Mouse (Mus musculus) midbrain, postnatal 0 days (tissue): ENCODE data around the gene Hif3a. TPM values are rescaled to one million over a fixed set of nuclear protein-coding genes. Genes with fewer than 3 reads are reported as not detected.

Source experiments
- ATAC-seq: fragments of 200-750 bp; cut with Nextera tagmentation; 2 replicates; pipeline ENCODE4 v1.8.0; 2017; ENCODE audit warnings: moderate number of reproducible peaks, mild to moderate bottlenecking, moderate TSS enrichment, moderate library complexity; ENCODE audit not compliant: low FRiP score
- DNase-seq: peaks from one replicate; pipeline ENCODE4 v3.0.0-alpha.2; 2015; ENCODE audit warnings: low spot score
- H3K27ac ChIP-seq: fragments of 300-500 bp; sonication (generic); 2 replicates; pipeline ENCODE4 v1.5.1; 2014; ENCODE audit warnings: low read depth, mild to moderate bottlenecking, low read length, mixed read lengths
- H3K27me3 ChIP-seq: fragments of 300-500 bp; sonication (generic); 2 replicates; pipeline ENCODE4 v1.6.1; 2014; ENCODE audit warnings: low read length, control low read depth, mixed read lengths; ENCODE audit not compliant: insufficient read depth
- H3K36me3 ChIP-seq: fragments of 300-500 bp; sonication (generic); 2 replicates; pipeline ENCODE4 v1.6.1; 2014; ENCODE audit warnings: low read length, control low read depth, mixed read lengths; ENCODE audit not compliant: insufficient read depth
- H3K4me1 ChIP-seq: fragments of 300-500 bp; sonication (generic); 2 replicates; pipeline ENCODE4 v1.6.1; 2014; ENCODE audit warnings: mild to moderate bottlenecking, control low read depth, antibody characterized with exemption, low read length, mixed read lengths; ENCODE audit not compliant: insufficient read depth
- H3K4me2 ChIP-seq: fragments of 300-500 bp; sonication (generic); 2 replicates; pipeline ENCODE4 v1.6.1; 2014; ENCODE audit warnings: low read depth, mild to moderate bottlenecking, low read length, mixed read lengths; ENCODE audit not compliant: poor library complexity, severe bottlenecking
- H3K4me3 ChIP-seq: fragments of 300-500 bp; sonication (generic); 2 replicates; pipeline ENCODE4 v1.5.1; 2014; ENCODE audit warnings: low read depth, mild to moderate bottlenecking, low read length, moderate library complexity
- H3K9ac ChIP-seq: fragments of 300-500 bp; sonication (generic); replicated peaks from 2 replicates; pipeline ENCODE4 v1.6.1; 2014; ENCODE audit warnings: mild to moderate bottlenecking, low read length, moderate library complexity, mixed read lengths; ENCODE audit not compliant: poor library complexity, severe bottlenecking
- H3K9me3 ChIP-seq: fragments of 300-500 bp; sonication (generic); 2 replicates; pipeline ENCODE4 v1.6.1; 2016; ENCODE audit warnings: low read length, control low read depth
- CTCF ChIP-seq: IDR thresholded peaks from 2 replicates; pipeline ENCODE4 v1.5.1; 2016; ENCODE audit warnings: antibody characterized with exemption, mild to moderate bottlenecking
- WGBS: fragments of 180-500 bp; shearing (Covaris S2); extraction: QIAGEN DNeasy Blood & Tissue Kit; methylation state at CpG from one replicate; pipeline ENCODE4 v1.1.7; 2014; 5-methylcytosine and 5-hydroxymethylcytosine counted together
- polyA plus RNA-seq: library from polyadenylated mRNA; unstranded; fragments of >200 nt; fragmentation: Nextera tagmentation; extraction: Ambion mirVana; gene quantifications from 2 replicates; pipeline ENCODE4 v1.2.1, GENCODE M21; 2015
- total RNA-seq: library from RNA; depleted of rRNA; stranded (reverse); fragments of >200 nt; gene quantifications from 2 replicates; pipeline ENCODE4 v1.2.3, GENCODE M21; 2014

Gene Hif3a
- total and polyA plus RNA-seq, 2 experiments from 2014 or later = 2.7 to 13.6 TPM

- TF ChIP-seq CTCF = no peak
- Histone ChIP-seq H3K4me1 (no peaks in the 10 kb centered on the region; the same call in 1 of the 2 replicates), H3K27me3 (no peaks in the 10 kb centered on the region), H3K9me3 (no peaks in the 10 kb centered on the region), H3K9ac (no peak overlapping the region), H3K4me3 (peak overlapping the region; percentile 42), H3K27ac (no peak overlapping the region), H3K4me2 (peak overlapping the region; percentile 85), H3K36me3 (no peaks in the 10 kb centered on the region)
- DNase-seq (no peak), ATAC-seq (no peak)
- 94% methylated on average over 4 of the region's 4 CpGs for WGBS
Measured at GRCm38 (mm10) chr7:17055287-17055946, 6.8 kb downstream of the Hif3a start.

DNA sequence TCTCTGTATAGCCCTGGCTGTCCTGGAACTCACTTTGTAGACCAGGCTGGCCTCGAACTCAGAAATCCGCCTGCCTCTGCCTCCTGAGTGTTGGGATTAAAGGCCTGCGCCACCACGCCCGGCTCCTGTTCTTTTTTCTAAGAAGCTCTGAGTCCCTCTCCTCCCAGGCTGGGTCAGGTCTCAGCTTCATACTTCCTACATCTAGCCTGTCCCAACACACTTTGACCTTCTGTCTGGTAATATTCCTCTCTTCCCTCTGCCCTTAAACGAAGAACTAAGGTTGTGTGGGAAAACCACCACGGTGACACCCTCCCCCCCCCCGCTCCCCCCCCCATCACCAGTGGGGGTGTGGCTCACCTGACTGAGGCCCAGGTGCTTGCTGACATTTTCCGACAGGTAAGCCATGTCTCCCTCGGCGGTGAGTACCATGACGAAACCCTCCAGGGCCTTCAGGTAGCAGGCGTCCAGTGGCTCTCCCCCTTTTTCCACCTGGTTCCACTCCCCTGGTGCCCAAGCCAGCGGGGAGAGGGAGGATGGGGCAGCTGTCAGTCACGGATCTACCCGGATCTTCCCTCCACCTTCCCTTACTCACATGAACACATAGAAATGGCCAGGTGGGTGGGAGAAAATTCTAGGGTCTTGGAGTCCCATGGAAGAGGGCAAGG, 7.8 kb downstream of the Hif3a start:
- TF ChIP-seq CTCF = no peak
- H3K27me3 ChIP-seq = no peaks in the 10 kb centered on the region
- H3K27ac ChIP-seq = no peak overlapping the region
- no peak overlapping the region for H3K4me2 ChIP-seq
- no peak overlapping the region for H3K9ac ChIP-seq
- DNase-seq = no peak
- H3K4me3 ChIP-seq = no peak overlapping the region
- 89% methylated on average over 12 of the region's 16 CpGs for WGBS
- no peaks in the 10 kb centered on the region; the same call in 1 of the 2 replicates for H3K4me1 ChIP-seq
- no peaks in the 10 kb centered on the region for H3K36me3 ChIP-seq
- H3K9me3 ChIP-seq = no peaks in the 10 kb centered on the region
- no peak for ATAC-seq

DNA sequence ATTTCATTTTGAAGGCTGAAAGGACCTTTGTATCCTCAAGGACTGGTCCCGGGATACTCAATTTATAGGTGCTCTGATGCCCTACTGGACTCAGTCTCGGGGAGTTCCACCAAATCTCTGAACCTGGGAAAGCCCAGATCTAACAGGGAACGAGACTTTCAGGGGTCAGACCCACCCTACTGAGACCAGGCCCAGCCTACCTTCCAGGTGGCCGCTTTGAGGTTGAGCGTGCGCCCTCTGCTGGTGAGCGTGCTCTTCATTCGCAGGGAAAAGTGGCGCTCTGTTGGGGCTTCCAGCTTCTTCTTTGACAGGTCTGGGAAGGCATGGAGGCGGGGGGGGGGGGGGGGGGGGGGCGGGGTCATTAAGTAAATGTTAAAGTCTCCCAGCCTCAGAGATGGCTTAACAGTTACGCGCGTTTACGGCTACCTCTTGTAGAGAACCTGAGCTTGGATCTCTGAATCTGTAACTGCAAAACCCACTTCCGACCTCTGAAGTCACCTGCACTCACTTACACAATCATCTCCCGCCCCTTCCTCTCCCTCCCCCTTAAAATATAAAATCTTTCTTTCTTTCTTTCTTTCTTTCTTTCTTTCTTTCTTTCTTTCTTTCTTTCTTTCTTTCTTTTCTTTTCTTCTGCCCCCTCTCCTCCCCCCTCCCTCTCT, 11.2 kb downstream of the Hif3a start:
- Histone ChIP-seq H3K27me3 (no peaks in the 10 kb centered on the region), H3K9ac (no peak overlapping the region), H3K4me3 (no peak overlapping the region), H3K9me3 (no peaks in the 10 kb centered on the region), H3K36me3 (no peaks in the 10 kb centered on the region), H3K4me2 (no peak overlapping the region), H3K4me1 (no peaks in the 10 kb centered on the region), H3K27ac (no peak overlapping the region)
- whole genome bisulfite sequencing = 13% methylated on average over 15 of the region's 17 CpGs
- TF ChIP-seq CTCF = peak; percentile 74
- ATAC-seq (peak; percentile 39; the same call in 1 of the 2 replicates), DNase-seq (peak; percentile 55)

DNA sequence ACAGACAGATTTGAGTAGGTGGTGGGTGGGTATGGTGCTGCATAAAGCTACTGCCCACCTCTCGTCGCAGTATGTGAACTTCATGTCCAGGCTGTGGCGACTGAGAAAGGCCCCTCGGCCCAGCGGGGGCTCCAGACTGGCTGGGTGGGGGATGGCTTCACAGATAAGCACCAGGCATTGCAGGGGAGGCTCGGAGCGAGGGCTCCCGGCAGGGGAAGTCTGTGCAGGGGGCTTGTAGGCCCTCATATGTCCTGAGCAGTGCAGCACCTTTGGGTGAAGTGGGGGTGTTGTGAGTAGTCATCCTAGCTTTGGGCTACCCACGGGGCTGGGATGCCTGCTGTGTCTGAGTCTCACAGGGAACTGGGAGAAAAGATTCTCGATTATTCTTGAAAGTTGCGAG, 11.7 kb downstream of the Hif3a start:
- H3K36me3 ChIP-seq = no peaks in the 10 kb centered on the region
- H3K4me1 ChIP-seq = no peaks in the 10 kb centered on the region
- DNase-seq = no peak
- ATAC-seq = no peak
- 65% methylated on average over 11 of the region's 11 CpGs for WGBS
- no peaks in the 10 kb centered on the region for H3K27me3 ChIP-seq
- no peak overlapping the region for H3K4me3 ChIP-seq
- no peaks in the 10 kb centered on the region for H3K9me3 ChIP-seq
- no peak for TF ChIP-seq CTCF
- no peak overlapping the region for H3K4me2 ChIP-seq
- no peak overlapping the region for H3K27ac ChIP-seq
- H3K9ac ChIP-seq = no peak overlapping the region

DNA sequence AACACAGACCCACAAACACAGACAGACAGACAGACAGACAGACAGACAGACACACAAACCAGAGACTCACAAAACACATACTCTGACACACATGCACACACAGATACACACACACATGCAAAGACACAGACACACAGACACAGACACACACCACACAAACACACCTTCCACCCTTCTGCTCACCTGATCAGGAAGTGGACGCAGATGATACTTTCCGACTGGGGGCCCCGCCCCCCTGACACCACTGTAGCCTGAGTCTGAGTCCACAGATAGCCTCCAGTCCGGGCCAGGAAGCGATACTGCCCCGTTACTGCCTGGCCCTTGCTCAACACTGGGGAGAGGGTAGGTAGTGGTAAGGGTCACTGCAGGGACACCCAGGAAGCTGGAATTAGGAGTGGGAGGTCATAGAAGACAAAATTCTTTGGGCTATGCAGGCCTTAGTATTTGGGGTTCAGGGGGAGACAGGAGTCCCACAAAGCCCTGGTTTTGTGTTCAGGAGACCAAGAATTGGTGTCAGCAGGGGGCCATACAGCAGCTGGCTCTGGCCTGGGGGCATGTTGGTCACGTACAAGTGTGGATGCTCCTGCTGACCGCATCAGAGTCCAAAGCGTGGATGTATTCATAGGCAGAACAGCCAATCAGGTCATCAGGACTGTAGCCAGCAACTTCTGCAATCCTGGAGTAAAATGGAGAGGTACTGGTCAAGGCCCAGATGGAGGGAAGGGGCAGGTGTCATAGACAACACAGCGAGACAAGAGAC, 13.6 kb downstream of the Hif3a start:
- Histone ChIP-seq H3K9ac (no peak overlapping the region), H3K4me3 (no peak overlapping the region), H3K27ac (no peak overlapping the region), H3K27me3 (no peaks in the 10 kb centered on the region), H3K36me3 (0 out of 2 replicates have a peak, but pooled peaks cover 4% of the 10 kb centered on the region), H3K9me3 (no peaks in the 10 kb centered on the region), H3K4me1 (no peaks in the 10 kb centered on the region), H3K4me2 (no peak overlapping the region)
- no peak for TF ChIP-seq CTCF
- no peak for DNase-seq
- 91% methylated on average over 10 of the region's 10 CpGs for WGBS
- no peak for ATAC-seq
